Mouse (Mus musculus) lung, embryonic 15.5 days (tissue): ENCODE measurements around the gene Rgma. TPM values are rescaled to one million over a fixed set of nuclear protein-coding genes. Genes with fewer than 3 reads are reported as not detected.

ENCODE experiments used
- ATAC-seq: fragments of 200-750 bp; cut with Nextera tagmentation; 2 replicates; pipeline ENCODE4 v1.8.0; 2017; ENCODE audit warnings: moderate number of reproducible peaks, borderline replicate concordance; ENCODE audit not compliant: low FRiP score, low TSS enrichment; ENCODE audit errors: extremely low read depth
- H3K27ac ChIP-seq: fragments of 300-500 bp; sonication (generic); 2 replicates; pipeline ENCODE4 v1.5.1; 2015; ENCODE audit warnings: moderate library complexity, mild to moderate bottlenecking, inconsistent platforms
- H3K27me3 ChIP-seq: fragments of 300-500 bp; sonication (generic); 2 replicates; pipeline ENCODE4 v1.6.1; 2015; ENCODE audit warnings: inconsistent platforms
- H3K36me3 ChIP-seq: fragments of 300-500 bp; sonication (generic); 2 replicates; pipeline ENCODE4 v1.6.1; 2015; ENCODE audit warnings: inconsistent platforms
- H3K4me1 ChIP-seq: fragments of 300-500 bp; sonication (generic); 2 replicates; pipeline ENCODE4 v1.6.1; 2015; ENCODE audit warnings: inconsistent platforms
- H3K4me2 ChIP-seq: fragments of 300-500 bp; sonication (generic); 2 replicates; pipeline ENCODE4 v1.6.1; 2015; ENCODE audit warnings: inconsistent platforms, mild to moderate bottlenecking, moderate library complexity
- H3K4me3 ChIP-seq: fragments of 300-500 bp; sonication (generic); 2 replicates; pipeline ENCODE4 v1.5.1; 2015; ENCODE audit warnings: mild to moderate bottlenecking, inconsistent platforms
- H3K9ac ChIP-seq: fragments of 300-500 bp; sonication (generic); 2 replicates; pipeline ENCODE4 v1.6.1; 2015; ENCODE audit warnings: inconsistent platforms
- H3K9me3 ChIP-seq: fragments of 300-500 bp; sonication (generic); 2 replicates; pipeline ENCODE4 v1.6.1; 2016; ENCODE audit warnings: inconsistent platforms
- WGBS: fragments of 180-500 bp; shearing (Covaris S2); methylation state at CpG from one replicate; pipeline ENCODE4 v1.1.7; 2015; 5-methylcytosine and 5-hydroxymethylcytosine counted together
- polyA plus RNA-seq: library from polyadenylated mRNA; unstranded; fragments of >200 nt; fragmentation: Nextera tagmentation; extraction: Ambion mirVana; gene quantifications from 2 replicates; pipeline ENCODE4 v1.2.1, GENCODE M21; 2015

The Rgma gene
- polyA plus RNA-seq, 1 experiment from 2014 or later, result 12.9 TPM

DNA sequence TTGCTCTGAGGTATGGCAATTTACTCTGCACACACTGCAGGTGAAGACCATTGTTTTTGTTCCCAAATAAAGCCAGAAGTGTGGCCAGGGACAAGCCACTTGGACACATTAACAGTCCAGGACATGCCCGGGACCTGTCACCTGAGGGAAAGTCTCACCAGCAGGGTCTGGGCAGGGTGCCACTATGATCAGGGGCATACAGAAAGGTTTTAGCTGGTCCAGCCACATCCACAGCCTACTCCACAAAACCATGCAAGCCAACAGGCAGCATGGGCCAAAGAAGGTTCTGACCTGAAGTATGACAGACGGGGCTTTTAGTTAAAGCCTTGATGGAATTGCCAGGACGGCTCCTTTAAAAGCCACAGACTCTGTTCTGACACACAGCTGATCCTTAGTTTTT, 49.4 kb downstream of the Rgma start:
- H3K27me3 ChIP-seq, result no peaks in the 10 kb centered on the region
- no peak overlapping the region for H3K9ac ChIP-seq
- 55% methylated on average over 3 of the region's 3 CpGs for WGBS
- no peak overlapping the region for H3K4me2 ChIP-seq
- no peak overlapping the region for H3K27ac ChIP-seq
- no peak for ATAC-seq
- H3K4me1 ChIP-seq, result peaks cover 30% of the 10 kb centered on the region
- H3K36me3 ChIP-seq, result peaks cover 30% of the 10 kb centered on the region
- no peak overlapping the region for H3K4me3 ChIP-seq
- no peaks in the 10 kb centered on the region for H3K9me3 ChIP-seq

- Histone ChIP-seq H3K4me3 (no peak overlapping the region), H3K27me3 (no peaks in the 10 kb centered on the region), H3K36me3 (peaks cover 37% of the 10 kb centered on the region), H3K9ac (no peak overlapping the region), H3K27ac (no peak overlapping the region), H3K4me2 (no peak overlapping the region), H3K9me3 (no peaks in the 10 kb centered on the region), H3K4me1 (peaks cover 28% of the 10 kb centered on the region)
- no peak for ATAC-seq
- WGBS, result 87% methylated on average over 7 of the region's 7 CpGs
Observed at GRCm38 (mm10) chr7:73425451-73425850, 50.1 kb downstream of the Rgma start.

DNA sequence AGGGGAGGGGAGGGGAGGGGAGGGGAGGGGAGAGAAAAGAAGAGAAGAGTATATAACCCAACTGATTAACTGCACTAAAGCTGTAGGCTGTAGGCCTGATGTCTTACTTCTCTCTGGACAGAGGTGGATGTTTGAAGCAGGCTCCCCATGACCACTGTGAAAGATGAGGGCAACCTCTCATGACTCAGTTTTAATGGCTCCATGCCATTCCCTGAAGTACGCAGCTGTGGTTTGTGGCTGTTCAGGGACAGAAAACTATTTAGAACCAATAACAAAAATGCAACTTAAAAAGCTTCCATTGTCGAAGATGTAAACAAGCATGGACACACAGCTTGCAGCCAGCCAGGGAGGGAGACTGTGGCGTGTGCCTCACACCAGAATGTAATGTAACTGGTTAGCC, 50.9 kb downstream of the Rgma start:
- H3K36me3 ChIP-seq, result peaks cover 39% of the 10 kb centered on the region
- H3K4me3 ChIP-seq, result no peak overlapping the region
- no peaks in the 10 kb centered on the region for H3K27me3 ChIP-seq
- H3K4me1 ChIP-seq, result peaks cover 24% of the 10 kb centered on the region
- H3K4me2 ChIP-seq, result no peak overlapping the region
- H3K9ac ChIP-seq, result no peak overlapping the region
- no peak for ATAC-seq
- no peaks in the 10 kb centered on the region for H3K9me3 ChIP-seq
- WGBS, result 58% methylated on average over 3 of the region's 3 CpGs
- no peak overlapping the region for H3K27ac ChIP-seq

DNA sequence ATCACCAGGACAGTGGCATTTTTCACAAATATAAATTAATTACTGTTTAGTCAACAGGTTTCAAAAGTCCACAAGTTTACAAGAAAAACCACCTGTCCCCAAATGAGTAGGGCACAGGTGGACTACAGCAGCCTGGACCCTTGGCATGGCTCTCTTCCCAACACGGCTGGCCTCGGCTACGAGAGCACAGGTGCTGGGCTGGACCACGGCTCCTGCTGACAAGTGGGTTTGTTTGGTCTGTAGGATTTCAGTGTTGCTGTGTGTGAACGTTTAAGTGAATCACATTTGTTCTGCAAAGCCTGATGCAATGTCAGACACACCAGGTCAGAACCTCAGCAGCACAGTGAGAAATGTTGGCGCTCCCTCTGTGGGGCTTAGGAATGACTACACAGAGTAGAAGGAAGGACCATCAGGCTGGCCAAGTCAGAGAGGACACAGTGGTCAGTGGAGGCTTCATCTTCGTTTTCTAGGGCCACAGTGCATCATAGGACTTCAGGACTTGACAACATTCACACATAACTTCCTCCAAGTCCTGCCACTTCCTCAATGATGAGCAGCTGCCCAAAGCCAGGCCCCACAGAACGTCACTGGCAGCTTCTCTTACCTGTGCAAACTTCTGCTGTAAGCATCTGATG, 51.6 kb downstream of the Rgma start:
- no peak overlapping the region for H3K4me2 ChIP-seq
- no peak for ATAC-seq
- H3K4me3 ChIP-seq, result no peak overlapping the region
- no peaks in the 10 kb centered on the region for H3K9me3 ChIP-seq
- H3K4me1 ChIP-seq, result peaks cover 18% of the 10 kb centered on the region
- WGBS, result 73% methylated on average over 8 of the region's 8 CpGs
- H3K9ac ChIP-seq, result no peak overlapping the region
- H3K36me3 ChIP-seq, result peaks cover 42% of the 10 kb centered on the region
- no peak overlapping the region for H3K27ac ChIP-seq
- H3K27me3 ChIP-seq, result no peaks in the 10 kb centered on the region

- Histone ChIP-seq H3K4me3 (no peak overlapping the region), H3K9me3 (no peaks in the 10 kb centered on the region), H3K27ac (no peak overlapping the region), H3K36me3 (peaks cover 44% of the 10 kb centered on the region), H3K4me2 (no peak overlapping the region), H3K9ac (no peak overlapping the region), H3K27me3 (no peaks in the 10 kb centered on the region), H3K4me1 (peaks cover 13% of the 10 kb centered on the region)
- WGBS, result 94% methylated on average over 6 of the region's 6 CpGs
- ATAC-seq, result no peak
Observed at GRCm38 (mm10) chr7:73427794-73428193, 52.5 kb downstream of the Rgma start.

DNA sequence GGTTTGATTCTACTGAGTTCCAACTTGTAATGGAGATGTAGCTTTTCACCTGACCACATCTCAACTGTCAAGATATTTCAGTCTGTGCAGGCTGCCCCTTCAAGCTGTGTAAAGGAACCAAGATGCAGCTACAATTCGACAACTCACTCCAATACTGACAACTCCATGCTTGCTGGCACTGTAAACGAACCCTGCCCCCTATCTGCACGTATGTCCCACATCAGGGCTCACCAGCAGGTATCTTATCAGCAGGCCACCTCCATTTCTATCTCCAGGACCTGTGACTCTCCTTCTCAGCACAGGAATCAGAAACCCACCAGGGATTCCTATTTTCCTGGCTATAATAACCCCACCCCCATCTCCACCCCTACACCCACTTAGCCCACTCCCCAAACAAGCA, 53.2 kb downstream of the Rgma start:
- Histone ChIP-seq H3K4me3 (no peak overlapping the region), H3K9ac (no peak overlapping the region), H3K4me1 (peaks cover 12% of the 10 kb centered on the region), H3K36me3 (peaks cover 51% of the 10 kb centered on the region), H3K27me3 (no peaks in the 10 kb centered on the region), H3K9me3 (no peaks in the 10 kb centered on the region), H3K27ac (no peak overlapping the region), H3K4me2 (no peak overlapping the region)
- ATAC-seq, result no peak
- WGBS, result 75% methylated on average over 3 of the region's 3 CpGs

DNA sequence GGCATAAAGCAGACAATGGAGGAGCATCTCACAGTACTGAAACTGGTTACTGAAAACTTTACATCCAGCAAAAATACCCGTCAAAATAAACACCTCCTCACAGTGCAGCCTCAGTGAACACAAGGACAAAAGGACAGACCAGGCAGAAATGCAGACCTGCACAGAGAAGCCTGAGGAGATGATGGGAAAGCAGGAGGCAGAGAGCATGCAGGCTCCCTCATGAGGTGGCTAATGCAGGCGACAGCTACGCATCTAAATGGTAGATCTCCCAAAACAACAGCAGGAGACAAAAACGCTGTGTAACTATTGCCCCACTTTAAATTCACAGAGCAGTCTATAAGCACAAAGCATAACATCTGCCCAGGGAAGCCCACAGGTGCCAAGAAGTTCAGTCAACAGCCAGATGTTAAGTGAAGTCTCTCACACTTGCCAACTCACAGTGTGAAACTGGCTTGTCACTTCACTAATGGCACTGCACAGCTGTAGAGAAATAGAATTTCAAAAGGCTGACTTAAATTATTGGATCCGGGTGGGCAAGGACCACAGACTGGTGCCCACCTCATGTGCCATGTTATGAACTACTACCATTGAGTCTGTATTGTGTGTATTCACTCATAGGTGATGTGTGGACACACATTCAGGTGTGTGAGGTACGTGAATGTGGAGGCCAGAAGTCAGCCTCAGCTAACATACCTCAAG, 58.5 kb downstream of the Rgma start:
- ATAC-seq, result no peak
- no peaks in the 10 kb centered on the region for H3K9me3 ChIP-seq
- H3K4me2 ChIP-seq, result no peak overlapping the region
- peaks cover 82% of the 10 kb centered on the region for H3K36me3 ChIP-seq
- H3K27me3 ChIP-seq, result no peaks in the 10 kb centered on the region
- WGBS, result 83% methylated on average over 6 of the region's 6 CpGs
- no peak overlapping the region for H3K27ac ChIP-seq
- no peak overlapping the region for H3K4me3 ChIP-seq
- no peaks in the 10 kb centered on the region for H3K4me1 ChIP-seq
- H3K9ac ChIP-seq, result no peak overlapping the region

DNA sequence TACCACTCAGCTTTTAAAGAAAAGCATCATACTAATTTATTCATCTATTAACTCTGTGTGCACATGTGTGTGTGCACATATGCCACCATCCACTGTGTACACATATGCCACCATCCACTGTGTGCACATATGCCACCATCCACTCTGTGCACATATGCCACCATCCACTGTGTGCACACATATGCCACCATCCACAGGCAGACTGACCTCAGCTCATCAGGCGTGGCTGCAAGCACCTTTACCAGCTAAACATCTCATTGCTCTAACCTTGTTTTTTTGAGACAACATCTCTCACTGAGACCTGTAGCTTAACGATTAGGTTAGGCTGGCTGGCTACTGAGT, 59.0 kb downstream of the Rgma start:
- no peak overlapping the region for H3K27ac ChIP-seq
- no peak overlapping the region for H3K4me3 ChIP-seq
- ATAC-seq, result no peak
- H3K4me2 ChIP-seq, result no peak overlapping the region
- peaks cover 82% of the 10 kb centered on the region for H3K36me3 ChIP-seq
- H3K9ac ChIP-seq, result no peak overlapping the region
- no peaks in the 10 kb centered on the region for H3K4me1 ChIP-seq
- 85% methylated on average over 2 of the region's 2 CpGs for WGBS
- H3K27me3 ChIP-seq, result no peaks in the 10 kb centered on the region
- H3K9me3 ChIP-seq, result no peaks in the 10 kb centered on the region

- no peak overlapping the region for H3K27ac ChIP-seq
- H3K9ac ChIP-seq, result no peak overlapping the region
- H3K36me3 ChIP-seq, result peaks cover 82% of the 10 kb centered on the region
- H3K27me3 ChIP-seq, result no peaks in the 10 kb centered on the region
- H3K4me3 ChIP-seq, result no peak overlapping the region
- no peak for ATAC-seq
- no peaks in the 10 kb centered on the region for H3K9me3 ChIP-seq
- H3K4me1 ChIP-seq, result no peaks in the 10 kb centered on the region
- 75% methylated on average over 12 of the region's 12 CpGs for WGBS
- H3K4me2 ChIP-seq, result no peak overlapping the region
Observed at GRCm38 (mm10) chr7:73435685-73436084, 60.4 kb downstream of the Rgma start.

DNA sequence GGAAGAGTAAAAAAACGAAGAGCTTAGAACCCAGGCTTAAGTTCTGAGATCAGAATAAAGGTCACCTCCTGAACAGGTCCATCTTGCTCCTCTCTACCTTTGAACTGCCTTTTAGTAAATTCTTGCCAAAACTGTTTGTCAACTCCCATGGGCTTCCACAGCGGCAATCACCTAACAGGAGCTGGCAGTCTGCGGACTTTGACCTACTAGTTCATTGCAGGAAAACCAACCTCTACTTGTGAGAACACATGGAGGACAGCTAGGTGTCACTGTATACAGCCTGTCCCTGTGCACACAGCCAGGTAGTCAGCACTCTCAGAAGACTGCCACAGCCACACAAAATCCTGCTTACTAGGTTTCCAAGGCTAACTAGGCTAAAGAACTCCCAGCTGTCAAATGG, 66.5 kb downstream of the Rgma start:
- Histone ChIP-seq H3K27ac (no peak overlapping the region), H3K4me3 (no peak overlapping the region), H3K4me1 (no peaks in the 10 kb centered on the region), H3K9ac (no peak overlapping the region), H3K4me2 (no peak overlapping the region), H3K36me3 (peaks cover 95% of the 10 kb centered on the region), H3K27me3 (no peaks in the 10 kb centered on the region), H3K9me3 (no peaks in the 10 kb centered on the region)
- WGBS, result 93% methylated on average over 3 of the region's 3 CpGs
- ATAC-seq, result no peak

DNA sequence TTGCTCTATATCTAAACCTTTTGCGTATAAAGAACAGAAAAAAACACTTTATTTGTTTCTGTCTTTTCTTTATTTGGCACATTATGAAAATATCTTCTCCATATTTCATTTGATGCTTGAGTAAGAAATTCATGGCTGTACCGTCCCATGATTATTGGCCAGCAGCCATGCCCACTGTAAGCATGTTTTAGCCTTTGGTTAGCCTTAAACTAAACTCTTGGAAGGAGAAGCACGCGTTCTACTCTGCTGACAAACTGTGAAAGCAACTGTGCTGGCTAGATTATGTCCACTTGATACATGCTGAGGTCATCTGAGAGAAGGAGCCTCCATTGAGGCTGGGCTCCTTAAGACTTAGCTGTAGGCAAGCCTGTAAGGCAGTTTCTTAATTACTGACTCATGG, 66.9 kb downstream of the Rgma start:
- Histone ChIP-seq H3K36me3 (peaks cover 95% of the 10 kb centered on the region), H3K4me3 (no peak overlapping the region), H3K27me3 (no peaks in the 10 kb centered on the region), H3K9ac (no peak overlapping the region), H3K9me3 (no peaks in the 10 kb centered on the region), H3K4me2 (no peak overlapping the region), H3K27ac (no peak overlapping the region), H3K4me1 (no peaks in the 10 kb centered on the region)
- ATAC-seq, result no peak
- WGBS, result 90% methylated on average over 4 of the region's 4 CpGs

GRCm38 (mm10) chr7:73451594-73451993, 76.3 kb downstream of the Rgma start:
- no peak overlapping the region for H3K9ac ChIP-seq
- H3K4me3 ChIP-seq, result no peak overlapping the region
- H3K4me1 ChIP-seq, result no peaks in the 10 kb centered on the region
- no peaks in the 10 kb centered on the region for H3K27me3 ChIP-seq
- H3K9me3 ChIP-seq, result no peaks in the 10 kb centered on the region
- 92% methylated on average over 4 of the region's 4 CpGs for WGBS
- no peak overlapping the region for H3K27ac ChIP-seq
- no peak overlapping the region for H3K4me2 ChIP-seq
- no peak for ATAC-seq
- H3K36me3 ChIP-seq, result peaks cover 95% of the 10 kb centered on the region
